Mouse (Mus musculus) CH12.LX (cell line): ENCODE data around the gene Cdc42. TPM values are rescaled to one million over a fixed set of nuclear protein-coding genes. Genes with fewer than 3 reads are reported as not detected.

Experiments
- DNase-seq: peaks from one replicate; pipeline ENCODE4 v3.0.0-alpha.2; 2013; ENCODE audit errors: extremely low read depth
- H3K27ac ChIP-seq: 2 replicates; pipeline ENCODE4 v1.5.1; 2012; ENCODE audit warnings: low read depth, mild to moderate bottlenecking, control low read depth, moderate library complexity; ENCODE audit not compliant: insufficient read depth
- H3K27me3 ChIP-seq: replicated peaks from 2 replicates; pipeline ENCODE3; 2012; ENCODE audit warnings: inconsistent platforms
- H3K36me3 ChIP-seq, 2 experiments: replicated peaks in 1 of 2; 2 replicates each; pipeline versions ENCODE3 to v1.6.1; 2012; ENCODE audit warnings: inconsistent platforms in 1 of 2, low read length in 1 of 2, mild to moderate bottlenecking in 1 of 2, mixed read lengths in 1 of 2, moderate library complexity in 1 of 2; ENCODE audit not compliant: control insufficient read depth in 1 of 2, insufficient read depth in 1 of 2
- H3K4me1 ChIP-seq, 2 experiments: 2 replicates each; pipeline ENCODE4 v1.6.1; 2012; ENCODE audit warnings: inconsistent platforms in 1 of 2, moderate library complexity in 1 of 2; ENCODE audit not compliant: insufficient read depth in 2 of 2, control insufficient read depth in 1 of 2
- H3K4me2 ChIP-seq: 2 replicates; pipeline ENCODE4 v1.6.1; 2012; ENCODE audit warnings: low read depth, mild to moderate bottlenecking, control low read depth; ENCODE audit not compliant: poor library complexity, insufficient read depth, severe bottlenecking
- H3K4me3 ChIP-seq, 3 experiments: fragments of 150-350 bp in 1 of 3; sonication (generic) in 1 of 3; replicated peaks in 1 of 3; 2 replicates each; pipeline versions ENCODE3 to v1.5.1; 2011 to 2012; ENCODE audit warnings: low read depth in 2 of 3, low read length in 2 of 3, mild to moderate bottlenecking in 2 of 3, moderate library complexity in 2 of 3, control low read depth in 1 of 3, improper control_type of control experiment in 1 of 3, inconsistent platforms in 1 of 3, mixed read lengths in 1 of 3; ENCODE audit not compliant: poor library complexity in 1 of 3
- H3K79me2 ChIP-seq: replicated peaks from 2 replicates; pipeline ENCODE4 v1.6.1; 2012; ENCODE audit warnings: mild to moderate bottlenecking, moderate library complexity; ENCODE audit not compliant: control insufficient read depth, poor library complexity, insufficient read depth, severe bottlenecking; ENCODE audit errors: extremely low read depth
- H3K9ac ChIP-seq: 2 replicates; pipeline ENCODE4 v1.6.1; 2012; ENCODE audit warnings: low read depth, mild to moderate bottlenecking, control low read depth, moderate library complexity; ENCODE audit not compliant: insufficient read depth
- H3K9me3 ChIP-seq: replicated peaks from 2 replicates; pipeline ENCODE3; 2012; ENCODE audit warnings: low read length, inconsistent platforms, mixed read lengths
- CHD1 ChIP-seq: IDR thresholded peaks from 2 replicates; pipeline ENCODE4 v1.6.1; 2012; ENCODE audit warnings: low read depth, low read length, improper control_type of control experiment, inconsistent platforms
- CHD2 ChIP-seq: IDR thresholded peaks from 2 replicates; pipeline ENCODE4 v1.6.1; 2011; ENCODE audit warnings: low read length, improper control_type of control experiment
- CTCF ChIP-seq, 2 experiments: IDR thresholded peaks in 1 of 2; conservative IDR thresholded peaks in 1 of 2; 2 replicates each; pipeline ENCODE4 v1.5.1; 2011 to 2012; ENCODE audit warnings: low read depth in 2 of 2, low read length in 2 of 2, improper control_type of control experiment in 1 of 2, inconsistent platforms in 1 of 2, mild to moderate bottlenecking in 1 of 2, moderate library complexity in 1 of 2
- E2F4 ChIP-seq: IDR thresholded peaks from 2 replicates; pipeline ENCODE4 v1.6.1; 2011; ENCODE audit warnings: low read depth, low read length, improper control_type of control experiment; ENCODE audit not compliant: insufficient replicate concordance
- ELF1 ChIP-seq: IDR thresholded peaks from 2 replicates; pipeline ENCODE4 v1.6.1; 2014; ENCODE audit warnings: low read depth, mild to moderate bottlenecking, inconsistent platforms, low read length, improper control_type of control experiment
- EP300 ChIP-seq: IDR thresholded peaks from 2 replicates; pipeline ENCODE4 v1.6.1; 2011; ENCODE audit warnings: low read length, improper control_type of control experiment
- ETS1 ChIP-seq: conservative IDR thresholded peaks from 2 replicates; pipeline ENCODE4 v1.6.1; 2012; ENCODE audit warnings: low read depth, mild to moderate bottlenecking, inconsistent platforms, low read length, improper control_type of control experiment, moderate library complexity
- GABPA ChIP-seq: IDR thresholded peaks from 2 replicates; pipeline ENCODE4 v1.6.1; 2012; ENCODE audit warnings: low read depth, low read length, improper control_type of control experiment, inconsistent platforms; ENCODE audit not compliant: insufficient replicate concordance
- HCFC1 ChIP-seq: IDR thresholded peaks from 2 replicates; pipeline ENCODE4 v1.6.1; 2012; ENCODE audit warnings: low read depth, mild to moderate bottlenecking, inconsistent platforms, low read length, improper control_type of control experiment
- KAT2A ChIP-seq: IDR thresholded peaks from 2 replicates; pipeline ENCODE4 v1.6.1; 2012; ENCODE audit warnings: low read length, improper control_type of control experiment, inconsistent platforms; ENCODE audit not compliant: insufficient replicate concordance
- MAZ ChIP-seq: IDR thresholded peaks from 2 replicates; pipeline ENCODE4 v1.6.1; 2012; ENCODE audit warnings: low read depth, mild to moderate bottlenecking, inconsistent platforms, low read length, improper control_type of control experiment, moderate library complexity
- MXI1 ChIP-seq: IDR thresholded peaks from 2 replicates; pipeline ENCODE4 v1.6.1; 2011; ENCODE audit warnings: mild to moderate bottlenecking, low read depth, low read length, improper control_type of control experiment
- NRF1 ChIP-seq: IDR thresholded peaks from 2 replicates; pipeline ENCODE4 v1.6.1; 2014; ENCODE audit warnings: low read depth, mild to moderate bottlenecking, inconsistent platforms, low read length, improper control_type of control experiment, moderate library complexity
- POLR2AphosphoS2 ChIP-seq: IDR thresholded peaks from 2 replicates; pipeline ENCODE4 v1.6.1; 2011; ENCODE audit warnings: low read depth, low read length, improper control_type of control experiment
- RAD21 ChIP-seq: IDR thresholded peaks from 2 replicates; pipeline ENCODE4 v1.6.1; 2011; ENCODE audit warnings: low read depth, mild to moderate bottlenecking, low read length, improper control_type of control experiment, moderate library complexity
- RCOR1 ChIP-seq: conservative IDR thresholded peaks from 2 replicates; pipeline ENCODE4 v1.6.1; 2012; ENCODE audit warnings: low read depth, mild to moderate bottlenecking, inconsistent platforms, low read length, improper control_type of control experiment
- USF1 ChIP-seq: IDR thresholded peaks from 2 replicates; pipeline ENCODE4 v1.6.1; 2014; ENCODE audit warnings: low read depth, mild to moderate bottlenecking, inconsistent platforms, low read length, improper control_type of control experiment
- USF2 ChIP-seq: conservative IDR thresholded peaks from 2 replicates; pipeline ENCODE4 v1.6.1; 2011; ENCODE audit warnings: low read depth, low read length, improper control_type of control experiment
- ZNF384 ChIP-seq: IDR thresholded peaks from 2 replicates; pipeline ENCODE4 v1.6.1; 2012; ENCODE audit warnings: low read depth, low read length, improper control_type of control experiment, inconsistent platforms
- dilution Hi-C: fragments of 300-500 bp; cut with MboI; formaldehyde crosslinking; loops from 2 replicates; pipeline ENCODE4 v1.14.3; 2020; ENCODE audit warnings: low sequenced_read_pairs; ENCODE audit not compliant: extremely low pct_unique_long_range_greater_than_20kb, extremely low pct_ligation_motif_present
- in situ Hi-C: fragments of 300-500 bp; cut with MboI; formaldehyde crosslinking; loops from 3 replicates; pipeline ENCODE4 v1.14.3; 2019; ENCODE audit warnings: low sequenced_read_pairs, low pct_ligation_motif_present, low pct_unique_long_range_greater_than_20kb, mixed read lengths
- polyA plus RNA-seq: library from polyadenylated mRNA; unstranded; fragments of >175 nt; gene quantifications from 2 replicates; pipeline ENCODE4 v1.2.1, GENCODE M21; 2012; ENCODE audit warnings: low read depth; ENCODE audit not compliant: insufficient read length
- total RNA-seq, 2 experiments: library from RNA; depleted of rRNA; stranded (reverse); fragments of 300-350 nt in 1 of 2; fragments of >200 nt in 1 of 2; gene quantifications; 2 replicates each; pipeline ENCODE4 v1.2.3; 2012 to 2014

Gene Cdc42
- total and polyA plus RNA-seq, 3 experiments: 209 to 594 (median 378) TPM

GRCm38 (mm10) chr4:137277166-137277513 lies 80.4 kb downstream of the Cdc42 start, which contains the start of gene Wnt4:
Gene Wnt4, plus strand, starts transcription at chr4:137277489.
- in situ Hi-C loops (no loop called here), dilution Hi-C loops (no loop called here)
- H3K4me2 ChIP-seq: no peak within 1 kb of the TSS
- peaks cover 8% of the 10 kb centered on the region for H3K9me3 ChIP-seq
- no peak for DNase-seq
- no peaks in the 10 kb centered on the region for H3K36me3 ChIP-seq
- no peaks in the 10 kb centered on the region; a peak in 1 of 4 replicates for H3K4me1 ChIP-seq
- no peak within 1 kb of the TSS for H3K27ac ChIP-seq
- no peak within 1 kb of the TSS for H3K4me3 ChIP-seq
- no peak within 1 kb of the TSS for H3K9ac ChIP-seq
- TF ChIP-seq USF1: no peak
- no peak for TF ChIP-seq EP300
- no peak for TF ChIP-seq MXI1
- no peak for TF ChIP-seq POLR2AphosphoS2
- no peak for TF ChIP-seq CHD1
- TF ChIP-seq RAD21: no peak
- TF ChIP-seq HCFC1: no peak
- TF ChIP-seq GABPA: no peak
- no peak for TF ChIP-seq CHD2
- no peak for TF ChIP-seq USF2
- TF ChIP-seq CTCF (conservative IDR thresholded peaks at IDR 0.05 in 1 of 2, IDR thresholded peaks at IDR 0.05 in 1 of 2; ENCODE audit: low read depth in 2 of 2, low read length in 2 of 2): no peak
- no peak for TF ChIP-seq NRF1
- TF ChIP-seq KAT2A: no peak
- no peak for TF ChIP-seq E2F4
- TF ChIP-seq ETS1: no peak
- no peak for TF ChIP-seq MAZ
- TF ChIP-seq, all 38 proteins: peak for 0
- no peaks in the 10 kb centered on the region for H3K79me2 ChIP-seq
- peaks cover 65% of the 10 kb centered on the region for H3K27me3 ChIP-seq

DNA sequence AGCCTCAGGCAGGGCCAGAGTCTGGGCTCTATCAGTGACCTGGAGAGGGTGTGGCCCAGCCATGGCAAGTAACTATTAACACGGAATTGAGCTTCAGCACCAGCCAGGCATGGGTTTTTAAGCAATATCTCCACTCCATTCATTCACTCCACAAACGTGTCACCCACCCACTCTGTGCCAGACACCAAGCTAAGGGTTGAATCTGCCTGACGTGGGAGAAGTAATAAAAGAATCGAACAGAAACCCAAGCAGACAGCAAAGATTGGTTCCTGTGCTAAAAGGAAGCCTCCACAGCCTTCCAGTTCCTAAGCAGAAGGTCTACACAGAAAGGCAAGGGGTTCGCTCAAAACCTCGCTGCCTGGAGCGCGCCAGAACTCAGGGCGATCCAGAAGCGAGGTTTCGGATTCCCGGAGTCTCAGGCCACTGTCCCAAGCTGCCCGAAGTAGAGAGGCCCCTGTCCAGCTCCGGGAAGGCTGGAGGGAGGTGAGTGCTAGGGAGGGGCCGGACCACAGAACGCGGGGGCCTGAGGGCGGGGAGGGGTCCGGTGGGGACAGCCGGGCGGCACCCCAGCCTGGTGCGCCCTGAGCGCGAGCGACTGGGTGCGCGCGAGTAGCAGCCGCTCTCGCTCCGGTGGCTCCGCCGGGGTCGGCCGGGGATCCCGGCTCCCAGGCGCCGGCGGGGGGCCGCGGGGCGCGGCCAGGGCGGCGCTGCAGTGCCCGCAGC lies 80.9 kb downstream of the Cdc42 start:
- H3K27me3 ChIP-seq: peaks cover 64% of the 10 kb centered on the region
- no peaks in the 10 kb centered on the region; a peak in 1 of 4 replicates for H3K4me1 ChIP-seq
- no peak overlapping the region for H3K4me2 ChIP-seq
- no peaks in the 10 kb centered on the region for H3K36me3 ChIP-seq
- no peak overlapping the region for H3K27ac ChIP-seq
- no peak overlapping the region for H3K9ac ChIP-seq
- dilution Hi-C loops: no loop called here
- TF ChIP-seq EP300: no peak
- no peak for TF ChIP-seq RCOR1
- TF ChIP-seq USF1: no peak
- TF ChIP-seq NRF1: no peak
- TF ChIP-seq ELF1: no peak
- no peak for TF ChIP-seq ETS1
- no peak for TF ChIP-seq ZNF384
- TF ChIP-seq GABPA: no peak
- no peak for TF ChIP-seq MAZ
- no peak for DNase-seq
- H3K79me2 ChIP-seq: no peaks in the 10 kb centered on the region
- in situ Hi-C loops: no loop called here
- peaks cover 8% of the 10 kb centered on the region for H3K9me3 ChIP-seq
- no peak overlapping the region for H3K4me3 ChIP-seq
